Mouse (Mus musculus) ES-Bruce4 (cell line): Measurements from ENCODE around the gene Zfp354c.

Source experiments
- CTCF ChIP-seq: IDR thresholded peaks from one replicate; pipeline ENCODE4 v1.8.1; 2011; ENCODE audit warnings: low read depth, low read length
- EP300 ChIP-seq: IDR thresholded peaks from 2 replicates; pipeline ENCODE4 v1.6.1; 2011; ENCODE audit warnings: low read depth, low read length; ENCODE audit not compliant: insufficient read depth

DNA sequence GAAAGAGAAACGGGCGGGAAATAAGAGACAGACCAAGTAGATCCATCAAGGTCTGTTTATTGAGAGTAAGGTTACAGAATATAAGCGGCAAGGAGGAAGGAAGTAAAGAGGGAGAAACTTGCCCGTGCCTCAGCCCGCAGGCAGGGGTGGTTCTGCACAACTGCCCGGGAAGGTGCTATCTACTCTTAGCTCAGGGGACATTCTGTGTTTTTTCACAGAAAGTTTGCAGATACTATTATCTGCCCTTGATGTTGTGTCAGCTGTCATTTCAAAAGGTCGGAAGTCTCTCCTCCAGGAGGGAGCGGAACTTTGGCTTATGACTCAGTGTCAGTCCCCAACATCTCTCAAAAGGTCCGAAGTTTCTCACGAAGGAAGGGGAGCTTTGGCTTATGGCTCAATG, 21.8 kb upstream of the Zfp354c start:
- TF ChIP-seq EP300 (no peak), CTCF (no peak)
